Mouse (Mus musculus) lung, embryonic 14.5 days (tissue): ENCODE measurements around the gene Nphp1. TPM values are rescaled to one million over a fixed set of nuclear protein-coding genes. Genes with fewer than 3 reads are reported as not detected.

ENCODE experiments used
- ATAC-seq: fragments of 200-750 bp; cut with Nextera tagmentation; 2 replicates; pipeline ENCODE4 v1.8.0; 2017; ENCODE audit warnings: mild to moderate bottlenecking, moderate TSS enrichment, moderate library complexity; ENCODE audit not compliant: insufficient read depth
- DNase-seq: peaks from one replicate; pipeline ENCODE4 v3.0.0-alpha.2; 2015
- H3K27ac ChIP-seq: fragments of 300-500 bp; sonication (generic); 2 replicates; pipeline ENCODE4 v1.5.1; 2014; ENCODE audit warnings: low read depth, mild to moderate bottlenecking, moderate library complexity
- H3K27me3 ChIP-seq: fragments of 300-500 bp; sonication (generic); 2 replicates; pipeline ENCODE4 v1.6.1; 2014; ENCODE audit warnings: low read length, control low read depth; ENCODE audit not compliant: insufficient read depth
- H3K36me3 ChIP-seq: fragments of 300-500 bp; sonication (generic); 2 replicates; pipeline ENCODE4 v1.6.1; 2014; ENCODE audit warnings: control low read depth; ENCODE audit not compliant: insufficient read depth
- H3K4me1 ChIP-seq: fragments of 300-500 bp; sonication (generic); 2 replicates; pipeline ENCODE4 v1.6.1; 2014; ENCODE audit warnings: antibody characterized with exemption, control low read depth; ENCODE audit not compliant: insufficient read depth
- H3K4me2 ChIP-seq: fragments of 300-500 bp; sonication (generic); 2 replicates; pipeline ENCODE4 v1.6.1; 2014; ENCODE audit warnings: mild to moderate bottlenecking
- H3K4me3 ChIP-seq: fragments of 300-500 bp; sonication (generic); 2 replicates; pipeline ENCODE4 v1.5.1; 2014; ENCODE audit warnings: low read depth, low read length
- H3K9ac ChIP-seq: fragments of 300-500 bp; sonication (generic); 2 replicates; pipeline ENCODE4 v1.6.1; 2014
- H3K9me3 ChIP-seq: fragments of 300-500 bp; sonication (generic); 2 replicates; pipeline ENCODE4 v1.6.1; 2016; ENCODE audit warnings: low read depth, low read length, control low read depth
- CTCF ChIP-seq: IDR thresholded peaks from 2 replicates; pipeline ENCODE4 v1.5.1; 2016; ENCODE audit warnings: antibody characterized with exemption, low read depth
- WGBS: fragments of 180-500 bp; shearing (Covaris S2); extraction: QIAGEN DNeasy Blood & Tissue Kit; methylation state at CpG from one replicate; pipeline ENCODE4 v1.1.7; 2014; 5-methylcytosine and 5-hydroxymethylcytosine counted together
- polyA plus RNA-seq: library from polyadenylated mRNA; unstranded; fragments of >200 nt; fragmentation: Nextera tagmentation; extraction: Ambion mirVana; gene quantifications from 2 replicates; pipeline ENCODE4 v1.2.1, GENCODE M21; 2014

The Nphp1 gene
- 31.1 and 35.4 TPM in 2 replicates for polyA plus RNA-seq

- DNase-seq (peak; percentile 95), ATAC-seq (peak; percentile 81)
- no peaks in the 10 kb centered on the region for H3K9me3 ChIP-seq
- peak within 1 kb of the TSS; percentile 80 for H3K27ac ChIP-seq
- peaks cover 4% of the 10 kb centered on the region for H3K4me1 ChIP-seq
- WGBS = 0% methylated on average over 40 of the region's 40 CpGs
- H3K36me3 ChIP-seq = no peaks in the 10 kb centered on the region
- peak within 1 kb of the TSS; percentile 73 for H3K4me3 ChIP-seq
- H3K9ac ChIP-seq = peak within 1 kb of the TSS; percentile 64
- H3K27me3 ChIP-seq = no peaks in the 10 kb centered on the region
- no peak for TF ChIP-seq CTCF
- peak within 1 kb of the TSS; percentile 82 for H3K4me2 ChIP-seq
Measured at GRCm38 (mm10) chr2:127788440-127789116, at the start of gene Nphp1. Gene Nphp1 (minus strand): TSS chr2:127788897.

- Histone ChIP-seq H3K4me1 (peaks cover 7% of the 10 kb centered on the region), H3K9ac (no peak overlapping the region), H3K9me3 (no peaks in the 10 kb centered on the region), H3K27me3 (peaks cover 2% of the 10 kb centered on the region), H3K4me2 (no peak overlapping the region), H3K4me3 (no peak overlapping the region), H3K27ac (no peak overlapping the region), H3K36me3 (peaks cover 7% of the 10 kb centered on the region; the same call in 1 of the 2 replicates)
- 9% methylated on average over 2 of the region's 2 CpGs for WGBS
- DNase-seq (peak; percentile 81), ATAC-seq (no peak)
- TF ChIP-seq CTCF = peak; percentile 70
Measured at GRCm38 (mm10) chr2:127832833-127833190, 44.1 kb upstream of the Nphp1 start.

GRCm38 (mm10) chr2:127832103-127832832 is 43.6 kb upstream of the Nphp1 start:
- no peak overlapping the region for H3K27ac ChIP-seq
- no peak for TF ChIP-seq CTCF
- peak overlapping the region; percentile 75 for H3K4me2 ChIP-seq
- peaks cover 7% of the 10 kb centered on the region for H3K4me1 ChIP-seq
- no peak for DNase-seq
- no peak for ATAC-seq
- H3K4me3 ChIP-seq = peak overlapping the region; percentile 78
- peaks cover 8% of the 10 kb centered on the region for H3K36me3 ChIP-seq
- WGBS = 33% methylated on average over 11 of the region's 11 CpGs
- H3K9me3 ChIP-seq = no peaks in the 10 kb centered on the region
- no peaks in the 10 kb centered on the region for H3K27me3 ChIP-seq
- no peak overlapping the region for H3K9ac ChIP-seq

GRCm38 (mm10) chr2:127831401-127832102 is 42.9 kb upstream of the Nphp1 start, which contains the start of gene Bub1:
Gene Bub1 (minus strand): TSS chr2:127831865.
- Histone ChIP-seq H3K9ac (peak within 1 kb of the TSS; percentile 68), H3K4me1 (peaks cover 7% of the 10 kb centered on the region), H3K4me3 (peak within 1 kb of the TSS; percentile 78), H3K36me3 (peaks cover 14% of the 10 kb centered on the region), H3K9me3 (no peaks in the 10 kb centered on the region), H3K4me2 (peak within 1 kb of the TSS; percentile 75), H3K27me3 (no peaks in the 10 kb centered on the region), H3K27ac (no peak within 1 kb of the TSS)
- TF ChIP-seq CTCF = no peak
- DNase-seq (peak; percentile 98), ATAC-seq (peak; percentile 97)
- WGBS = under 1% methylated on average over 56 of the region's 56 CpGs

- DNase-seq (peak; percentile 95), ATAC-seq (peak; percentile 94)
- under 1% methylated on average over 37 of the region's 37 CpGs for WGBS
- H3K4me3 ChIP-seq = peak within 1 kb of the TSS; percentile 67
- peaks cover 4% of the 10 kb centered on the region for H3K4me1 ChIP-seq
- H3K36me3 ChIP-seq = no peaks in the 10 kb centered on the region
- peak within 1 kb of the TSS; percentile 76 for H3K4me2 ChIP-seq
- H3K27me3 ChIP-seq = no peaks in the 10 kb centered on the region
- peak within 1 kb of the TSS; percentile 70 for H3K9ac ChIP-seq
- peak within 1 kb of the TSS; percentile 84 for H3K27ac ChIP-seq
- no peaks in the 10 kb centered on the region for H3K9me3 ChIP-seq
- TF ChIP-seq CTCF = no peak
Measured at GRCm38 (mm10) chr2:127791919-127792603, 3.4 kb upstream of the Nphp1 start, which contains the start of gene Mtln. Gene Mtln (minus strand): TSS chr2:127792488.

- TF ChIP-seq CTCF = no peak
- DNase-seq (no peak), ATAC-seq (no peak)
- Histone ChIP-seq H3K4me2 (peak overlapping the region; percentile 82), H3K4me3 (peak overlapping the region; percentile 73; the same call in 1 of the 2 replicates), H3K27ac (no peak overlapping the region), H3K27me3 (no peaks in the 10 kb centered on the region), H3K36me3 (no peaks in the 10 kb centered on the region), H3K4me1 (peaks cover 4% of the 10 kb centered on the region), H3K9ac (peak overlapping the region; percentile 64), H3K9me3 (no peaks in the 10 kb centered on the region)
- WGBS = 28% methylated on average over 9 of the region's 9 CpGs
Measured at GRCm38 (mm10) chr2:127789651-127790270, 1.1 kb upstream of the Nphp1 start.
